Mouse (Mus musculus) midbrain, postnatal 0 days (tissue): Measurements from ENCODE around the gene Ino80e. TPM values are rescaled to one million over a fixed set of nuclear protein-coding genes. Genes with fewer than 3 reads are reported as not detected.

Source experiments
- ATAC-seq: fragments of 200-750 bp; cut with Nextera tagmentation; 2 replicates; pipeline ENCODE4 v1.8.0; 2017; ENCODE audit warnings: moderate number of reproducible peaks, mild to moderate bottlenecking, moderate TSS enrichment, moderate library complexity; ENCODE audit not compliant: low FRiP score
- DNase-seq: peaks from one replicate; pipeline ENCODE4 v3.0.0-alpha.2; 2015; ENCODE audit warnings: low spot score
- H3K27ac ChIP-seq: fragments of 300-500 bp; sonication (generic); 2 replicates; pipeline ENCODE4 v1.5.1; 2014; ENCODE audit warnings: low read depth, mild to moderate bottlenecking, low read length, mixed read lengths
- H3K27me3 ChIP-seq: fragments of 300-500 bp; sonication (generic); 2 replicates; pipeline ENCODE4 v1.6.1; 2014; ENCODE audit warnings: low read length, control low read depth, mixed read lengths; ENCODE audit not compliant: insufficient read depth
- H3K36me3 ChIP-seq: fragments of 300-500 bp; sonication (generic); 2 replicates; pipeline ENCODE4 v1.6.1; 2014; ENCODE audit warnings: low read length, control low read depth, mixed read lengths; ENCODE audit not compliant: insufficient read depth
- H3K4me1 ChIP-seq: fragments of 300-500 bp; sonication (generic); 2 replicates; pipeline ENCODE4 v1.6.1; 2014; ENCODE audit warnings: mild to moderate bottlenecking, control low read depth, antibody characterized with exemption, low read length, mixed read lengths; ENCODE audit not compliant: insufficient read depth
- H3K4me2 ChIP-seq: fragments of 300-500 bp; sonication (generic); 2 replicates; pipeline ENCODE4 v1.6.1; 2014; ENCODE audit warnings: low read depth, mild to moderate bottlenecking, low read length, mixed read lengths; ENCODE audit not compliant: poor library complexity, severe bottlenecking
- H3K4me3 ChIP-seq: fragments of 300-500 bp; sonication (generic); 2 replicates; pipeline ENCODE4 v1.5.1; 2014; ENCODE audit warnings: low read depth, mild to moderate bottlenecking, low read length, moderate library complexity
- H3K9ac ChIP-seq: fragments of 300-500 bp; sonication (generic); replicated peaks from 2 replicates; pipeline ENCODE4 v1.6.1; 2014; ENCODE audit warnings: mild to moderate bottlenecking, low read length, moderate library complexity, mixed read lengths; ENCODE audit not compliant: poor library complexity, severe bottlenecking
- H3K9me3 ChIP-seq: fragments of 300-500 bp; sonication (generic); 2 replicates; pipeline ENCODE4 v1.6.1; 2016; ENCODE audit warnings: low read length, control low read depth
- CTCF ChIP-seq: IDR thresholded peaks from 2 replicates; pipeline ENCODE4 v1.5.1; 2016; ENCODE audit warnings: antibody characterized with exemption, mild to moderate bottlenecking
- WGBS: fragments of 180-500 bp; shearing (Covaris S2); extraction: QIAGEN DNeasy Blood & Tissue Kit; methylation state at CpG from one replicate; pipeline ENCODE4 v1.1.7; 2014; 5-methylcytosine and 5-hydroxymethylcytosine counted together
- polyA plus RNA-seq: library from polyadenylated mRNA; unstranded; fragments of >200 nt; fragmentation: Nextera tagmentation; extraction: Ambion mirVana; gene quantifications from 2 replicates; pipeline ENCODE4 v1.2.1, GENCODE M21; 2015
- total RNA-seq: library from RNA; depleted of rRNA; stranded (reverse); fragments of >200 nt; gene quantifications from 2 replicates; pipeline ENCODE4 v1.2.3, GENCODE M21; 2014

The Ino80e gene
- total and polyA plus RNA-seq, 2 experiments from 2014 or later: 55.0 to 87.8 TPM

- no peaks in the 10 kb centered on the region for H3K9me3 ChIP-seq
- no peaks in the 10 kb centered on the region for H3K27me3 ChIP-seq
- peak within 1 kb of the TSS; percentile 75 for H3K4me2 ChIP-seq
- H3K27ac ChIP-seq: peak within 1 kb of the TSS; percentile 77
- peaks cover 10% of the 10 kb centered on the region; the same call in 1 of the 2 replicates for H3K4me1 ChIP-seq
- H3K36me3 ChIP-seq: peaks cover 38% of the 10 kb centered on the region
- 3% methylated on average over 42 of the region's 42 CpGs for WGBS
- peak within 1 kb of the TSS; percentile 65 for H3K9ac ChIP-seq
- peak; percentile 87 for ATAC-seq
- DNase-seq: peak; percentile 96
- TF ChIP-seq CTCF: peak; percentile 16; the same call in 1 of the 2 replicates
- H3K4me3 ChIP-seq: peak within 1 kb of the TSS; percentile 52
These were observed 597 bp downstream of the Ino80e start, which contains the start of gene Hirip3 for GRCm38 (mm10) chr7:126861429-126862130. Hirip3 (plus strand) TSS chr7:126861972.

- no peaks in the 10 kb centered on the region for H3K9me3 ChIP-seq
- peak overlapping the region; percentile 65 for H3K9ac ChIP-seq
- H3K4me3 ChIP-seq: peak overlapping the region; percentile 52
- DNase-seq (no peak), ATAC-seq (no peak)
- H3K27me3 ChIP-seq: no peaks in the 10 kb centered on the region
- peak overlapping the region; percentile 75 for H3K4me2 ChIP-seq
- H3K36me3 ChIP-seq: peaks cover 37% of the 10 kb centered on the region
- peaks cover 10% of the 10 kb centered on the region; the same call in 1 of the 2 replicates for H3K4me1 ChIP-seq
- 71% methylated on average over 5 of the region's 5 CpGs for WGBS
- no peak for TF ChIP-seq CTCF
- no peak overlapping the region for H3K27ac ChIP-seq
These were observed 1.2 kb downstream of the Ino80e start for GRCm38 (mm10) chr7:126860987-126861386.

- no peak overlapping the region for H3K4me2 ChIP-seq
- no peak for ATAC-seq
- DNase-seq: no peak
- H3K9me3 ChIP-seq: no peaks in the 10 kb centered on the region
- H3K9ac ChIP-seq: no peak overlapping the region
- 77% methylated on average over 9 of the region's 9 CpGs for WGBS
- H3K36me3 ChIP-seq: peaks cover 49% of the 10 kb centered on the region
- peaks cover 3% of the 10 kb centered on the region; the same call in 1 of the 2 replicates for H3K4me1 ChIP-seq
- no peak overlapping the region for H3K27ac ChIP-seq
- no peaks in the 10 kb centered on the region for H3K27me3 ChIP-seq
- TF ChIP-seq CTCF: no peak
- no peak overlapping the region for H3K4me3 ChIP-seq
These were observed 5.3 kb downstream of the Ino80e start for GRCm38 (mm10) chr7:126856741-126857420.

- Histone ChIP-seq H3K27ac (no peak overlapping the region), H3K4me3 (no peak overlapping the region), H3K4me1 (no peaks in the 10 kb centered on the region), H3K27me3 (no peaks in the 10 kb centered on the region), H3K9ac (no peak overlapping the region), H3K9me3 (no peaks in the 10 kb centered on the region), H3K4me2 (no peak overlapping the region), H3K36me3 (peaks cover 59% of the 10 kb centered on the region)
- ATAC-seq (no peak), DNase-seq (no peak)
- 78% methylated on average over 3 of the region's 3 CpGs for WGBS
- no peak for TF ChIP-seq CTCF
These were observed 6.5 kb downstream of the Ino80e start for GRCm38 (mm10) chr7:126855641-126856040.

- Histone ChIP-seq H3K9ac (no peak overlapping the region), H3K36me3 (peaks cover 59% of the 10 kb centered on the region), H3K4me2 (no peak overlapping the region), H3K4me1 (peaks cover 6% of the 10 kb centered on the region), H3K4me3 (no peak overlapping the region), H3K27me3 (no peaks in the 10 kb centered on the region), H3K27ac (no peak overlapping the region), H3K9me3 (no peaks in the 10 kb centered on the region)
- TF ChIP-seq CTCF: no peak
- ATAC-seq (no peak), DNase-seq (no peak)
- 90% methylated on average over 5 of the region's 5 CpGs for WGBS
These were observed 8.7 kb downstream of the Ino80e start for GRCm38 (mm10) chr7:126853454-126853853.

GRCm38 (mm10) chr7:126851192-126851591 is 11.0 kb downstream of the Ino80e start:
- no peak for TF ChIP-seq CTCF
- Histone ChIP-seq H3K4me1 (peaks cover 8% of the 10 kb centered on the region), H3K9ac (no peak overlapping the region)

More at GRCm38 (mm10) chr7:126851192-126851591, 11.0 kb downstream of the Ino80e start:
- Histone ChIP-seq H3K4me3 (no peak overlapping the region), H3K36me3 (peaks cover 43% of the 10 kb centered on the region), H3K9me3 (no peaks in the 10 kb centered on the region), H3K27me3 (no peaks in the 10 kb centered on the region), H3K4me2 (no peak overlapping the region), H3K27ac (no peak overlapping the region)
- WGBS: 40% methylated on average over 12 of the region's 12 CpGs
- no peak for ATAC-seq
- no peak for DNase-seq
